Mouse (Mus musculus): Measurements from ENCODE around the gene Kiss1r.

Gene Kiss1r

DNA sequence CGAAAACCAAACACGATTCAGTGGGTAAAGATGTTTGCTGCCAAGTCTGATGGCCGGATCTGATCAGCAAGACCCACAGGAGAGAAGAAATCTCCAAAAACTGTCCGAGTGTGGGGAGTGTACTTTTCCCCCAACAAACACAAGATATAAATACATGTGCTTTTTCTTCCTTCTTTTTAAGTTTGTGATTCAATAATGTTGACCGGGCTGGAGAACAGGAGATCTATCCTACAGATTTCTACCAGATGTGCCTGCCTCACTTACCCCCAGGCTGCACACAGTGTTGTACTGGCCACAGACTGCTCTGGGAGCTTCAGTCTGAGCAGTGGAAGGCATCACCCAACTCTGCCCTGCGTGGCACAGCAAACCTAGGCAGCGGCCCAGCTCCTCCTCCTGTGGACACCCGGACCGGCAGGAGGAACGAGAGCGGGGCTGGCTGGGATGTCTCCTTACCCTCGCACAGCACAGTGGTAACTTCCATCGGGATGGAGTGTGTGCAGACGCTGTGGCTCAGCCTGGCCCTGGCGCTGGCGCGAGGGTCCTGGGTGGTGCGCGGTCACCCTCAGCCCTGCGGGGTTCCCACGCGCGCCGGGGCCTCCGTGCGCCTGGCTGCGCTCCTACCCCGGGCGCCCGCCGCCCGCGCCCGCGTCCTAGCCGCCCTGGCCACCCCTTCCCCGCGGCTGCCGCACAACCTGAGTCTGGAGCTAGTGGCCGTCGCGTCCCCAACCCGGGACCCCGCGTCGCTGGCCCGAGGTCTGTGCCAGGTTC is 53.8 kb downstream of the Kiss1r start, which contains the start of gene Grin3b:
Grin3b (plus strand) TSS at position 301 of the 768 bp plus-strand sequence.
- DNase-seq (ENCODE audit: low spot score in 2 of 2): no peak

DNA sequence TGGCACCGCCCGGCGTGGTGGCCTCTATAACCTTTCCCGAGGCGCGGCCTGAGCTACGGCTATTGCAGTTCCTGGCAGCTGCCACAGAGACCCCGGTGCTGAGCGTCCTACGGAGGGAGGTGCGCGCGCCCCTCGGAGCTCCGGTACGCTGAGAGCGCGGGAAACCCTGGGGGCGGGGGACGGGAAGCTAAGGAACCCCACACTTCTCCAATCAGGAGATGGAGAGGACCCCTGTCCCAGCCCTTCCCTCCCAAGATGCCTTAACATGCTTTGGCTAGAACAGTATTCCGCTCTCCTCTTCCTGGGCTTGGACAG is 54.4 kb downstream of the Kiss1r start:
- no peak for DNase-seq (ENCODE audit: low spot score in 2 of 2)

Data from right cerebral cortex, postnatal 10 days (tissue).